Mouse (Mus musculus) liver, embryonic 11.5 days (tissue): Measurements from ENCODE around the gene Zbtb22. TPM values are rescaled to one million over a fixed set of nuclear protein-coding genes. Genes with fewer than 3 reads are reported as not detected.

Experiments
- ATAC-seq: fragments of 200-750 bp; cut with Nextera tagmentation; replicated peaks from 2 replicates; pipeline ENCODE4 v1.8.0; 2017; ENCODE audit warnings: moderate number of reproducible peaks, mild to moderate bottlenecking, moderate TSS enrichment, moderate library complexity; ENCODE audit not compliant: low FRiP score
- DNase-seq: peaks from one replicate; pipeline ENCODE4 v3.0.0-alpha.2; 2017; ENCODE audit warnings: low spot score
- H3K27ac ChIP-seq: fragments of 300-500 bp; sonication (generic); 2 replicates; pipeline ENCODE4 v1.5.1; 2014; ENCODE audit warnings: mild to moderate bottlenecking, low read depth, low read length, control low read depth
- H3K27me3 ChIP-seq: fragments of 300-500 bp; sonication (generic); replicated peaks from 2 replicates; pipeline ENCODE4 v1.6.1; 2014; ENCODE audit warnings: low read length, mixed read lengths; ENCODE audit not compliant: control insufficient read depth, insufficient read depth
- H3K36me3 ChIP-seq: fragments of 300-500 bp; sonication (generic); 2 replicates; pipeline ENCODE4 v1.6.1; 2014; ENCODE audit warnings: mild to moderate bottlenecking, low read length, moderate library complexity, mixed read lengths; ENCODE audit not compliant: control insufficient read depth, insufficient read depth
- H3K4me1 ChIP-seq: fragments of 300-500 bp; sonication (generic); replicated peaks from 2 replicates; pipeline ENCODE4 v1.6.1; 2014; ENCODE audit warnings: low read length, mixed read lengths; ENCODE audit not compliant: control insufficient read depth, insufficient read depth
- H3K4me2 ChIP-seq: fragments of 300-500 bp; sonication (generic); 2 replicates; pipeline ENCODE4 v1.6.1; 2014; ENCODE audit warnings: mild to moderate bottlenecking, control low read depth, moderate library complexity
- H3K4me3 ChIP-seq: fragments of 300-500 bp; sonication (generic); 2 replicates; pipeline ENCODE4 v1.5.1; 2014; ENCODE audit warnings: low read depth, low read length, control low read depth
- H3K9ac ChIP-seq: fragments of 300-500 bp; sonication (generic); 2 replicates; pipeline ENCODE4 v1.6.1; 2014; ENCODE audit warnings: low read depth, low read length, control low read depth
- H3K9me3 ChIP-seq: fragments of 300-500 bp; sonication (generic); 2 replicates; pipeline ENCODE4 v1.6.1; 2016; ENCODE audit warnings: low read length, inconsistent platforms, mixed read lengths; ENCODE audit not compliant: control insufficient read depth
- WGBS: fragments of 180-500 bp; shearing (Covaris S2); extraction: QIAGEN DNeasy Blood & Tissue Kit; methylation state at CpG from one replicate; pipeline ENCODE4 v1.1.7; 2014; 5-methylcytosine and 5-hydroxymethylcytosine counted together
- polyA plus RNA-seq: library from polyadenylated mRNA; unstranded; fragments of >200 nt; fragmentation: Nextera tagmentation; extraction: Ambion mirVana; gene quantifications from 2 replicates; pipeline ENCODE4 v1.2.1, GENCODE M21; 2014

The Zbtb22 gene
- polyA plus RNA-seq, 1 experiment from 2014 or later, result 13.0 TPM

- Histone ChIP-seq H3K27me3 (no peaks in the 10 kb centered on the region), H3K36me3 (peaks cover 34% of the 10 kb centered on the region), H3K4me3 (peak within 1 kb of the TSS; percentile 94), H3K9ac (peak within 1 kb of the TSS; percentile 96), H3K4me2 (peak within 1 kb of the TSS; percentile 98), H3K27ac (peak within 1 kb of the TSS; percentile 94), H3K9me3 (no peaks in the 10 kb centered on the region), H3K4me1 (peaks cover 16% of the 10 kb centered on the region)
- under 1% methylated on average over 68 of the region's 68 CpGs for WGBS
- peak; percentile 96 for DNase-seq
- ATAC-seq, result peak; percentile 96
Measured at GRCm38 (mm10) chr17:33909077-33909868, 6.4 kb upstream of the Zbtb22 start, which contains the start of gene Daxx. TSS of gene Daxx (plus strand) at chr17:33909414.

GRCm38 (mm10) chr17:33909869-33910250, 5.8 kb upstream of the Zbtb22 start:
- WGBS, result under 1% methylated on average over 14 of the region's 14 CpGs

GRCm38 (mm10) chr17:33910346-33911051, 5.2 kb upstream of the Zbtb22 start:
- peaks cover 23% of the 10 kb centered on the region for H3K4me1 ChIP-seq

More at GRCm38 (mm10) chr17:33909869-33910250, 5.8 kb upstream of the Zbtb22 start:
- Histone ChIP-seq H3K4me1 (peaks cover 17% of the 10 kb centered on the region), H3K4me3 (peak overlapping the region; percentile 94), H3K9me3 (no peaks in the 10 kb centered on the region), H3K27me3 (no peaks in the 10 kb centered on the region), H3K4me2 (peak overlapping the region; percentile 98), H3K9ac (peak overlapping the region; percentile 96), H3K27ac (peak overlapping the region; percentile 94), H3K36me3 (peaks cover 38% of the 10 kb centered on the region)
- ATAC-seq (no peak; the same call in 1 of the 2 replicates), DNase-seq (no peak)

GRCm38 (mm10) chr17:33911052-33911812, 4.5 kb upstream of the Zbtb22 start:
- DNase-seq, result no peak
- 91% methylated on average over 31 of the region's 31 CpGs for WGBS
- Histone ChIP-seq H3K36me3 (peaks cover 38% of the 10 kb centered on the region), H3K4me3 (no peak overlapping the region), H3K9ac (no peak overlapping the region), H3K4me1 (peaks cover 23% of the 10 kb centered on the region), H3K27ac (no peak overlapping the region), H3K9me3 (no peaks in the 10 kb centered on the region), H3K27me3 (no peaks in the 10 kb centered on the region), H3K4me2 (no peak overlapping the region)
- ATAC-seq, result no peak

More at GRCm38 (mm10) chr17:33910346-33911051, 5.2 kb upstream of the Zbtb22 start:
- DNase-seq (no peak), ATAC-seq (no peak)
- Histone ChIP-seq H3K27me3 (no peaks in the 10 kb centered on the region), H3K36me3 (peaks cover 38% of the 10 kb centered on the region), H3K27ac (peak overlapping the region; percentile 94; the same call in 1 of the 2 replicates), H3K4me3 (peak overlapping the region; percentile 94), H3K4me2 (peak overlapping the region; percentile 98), H3K9me3 (no peaks in the 10 kb centered on the region), H3K9ac (peak overlapping the region; percentile 96)
- whole genome bisulfite sequencing, result 46% methylated on average over 11 of the region's 11 CpGs

- 92% methylated on average over 28 of the region's 28 CpGs for WGBS
- Histone ChIP-seq H3K9me3 (no peaks in the 10 kb centered on the region), H3K4me2 (no peak overlapping the region), H3K4me1 (peaks cover 23% of the 10 kb centered on the region), H3K36me3 (peaks cover 38% of the 10 kb centered on the region), H3K27me3 (no peaks in the 10 kb centered on the region), H3K9ac (no peak overlapping the region), H3K4me3 (no peak overlapping the region), H3K27ac (no peak overlapping the region)
- DNase-seq (no peak), ATAC-seq (no peak)
Measured at GRCm38 (mm10) chr17:33911813-33912414, 3.8 kb upstream of the Zbtb22 start.

- Histone ChIP-seq H3K27me3 (no peaks in the 10 kb centered on the region), H3K4me3 (no peak overlapping the region), H3K4me2 (no peak overlapping the region; the same call in 1 of the 2 replicates), H3K36me3 (peaks cover 51% of the 10 kb centered on the region), H3K27ac (0 out of 2 replicates have a peak overlapping the region, but pooled peaks have one; percentile 13), H3K9ac (no peak overlapping the region), H3K4me1 (peaks cover 24% of the 10 kb centered on the region), H3K9me3 (0 out of 2 replicates have a peak, but pooled peaks cover 2% of the 10 kb centered on the region)
- ATAC-seq (no peak), DNase-seq (no peak)
- 87% methylated on average over 10 of the region's 10 CpGs for WGBS
Measured at GRCm38 (mm10) chr17:33913264-33913663, 2.4 kb upstream of the Zbtb22 start.

- 93% methylated on average over 8 of the region's 8 CpGs for WGBS
- Histone ChIP-seq H3K4me1 (peaks cover 30% of the 10 kb centered on the region), H3K27ac (0 out of 2 replicates have a peak overlapping the region, but pooled peaks have one; percentile 13), H3K36me3 (peaks cover 53% of the 10 kb centered on the region), H3K4me2 (no peak overlapping the region; the same call in 1 of the 2 replicates), H3K4me3 (no peak overlapping the region), H3K9ac (no peak overlapping the region), H3K27me3 (no peaks in the 10 kb centered on the region), H3K9me3 (0 out of 2 replicates have a peak, but pooled peaks cover 2% of the 10 kb centered on the region)
- DNase-seq (no peak), ATAC-seq (no peak)
Measured at GRCm38 (mm10) chr17:33913905-33914304, 1.8 kb upstream of the Zbtb22 start.

GRCm38 (mm10) chr17:33914969-33915391, 724 bp upstream of the Zbtb22 start:
- Histone ChIP-seq H3K4me1 (peaks cover 34% of the 10 kb centered on the region), H3K27me3 (no peaks in the 10 kb centered on the region), H3K36me3 (peaks cover 53% of the 10 kb centered on the region), H3K4me2 (peak overlapping the region; percentile 76), H3K4me3 (peak overlapping the region; percentile 66), H3K9ac (peak overlapping the region; percentile 31), H3K27ac (peak overlapping the region; percentile 30; the same call in 1 of the 2 replicates), H3K9me3 (0 out of 2 replicates have a peak, but pooled peaks cover 2% of the 10 kb centered on the region)
- ATAC-seq (no peak), DNase-seq (no peak)
- 66% methylated on average over 13 of the region's 13 CpGs for WGBS
